In genomic region chr10:42189674-42190434, GRCm38 (mm10) we compare ENCODE assay signal across 11 mouse cellular contexts.
DNase-seq lines count a peak whose midpoint lies in the region; ATAC-seq lines count a peak whose summit lies in the region.
"Had no signal": no experiment of that assay in that cellular context is flagged by ENCODE, and none has a peak within 500 bp of the region (broad histone marks: within the 10 kb centered on the region; RNA-seq: fewer than 3 reads in every experiment).

No protein-coding gene starts in this region.

- H3K4me3 ChIP-seq in heart, embryonic 12.5 days: no peak overlapping the region
- H3K4me3 ChIP-seq in liver, embryonic 11.5 days (ENCODE audit: low read depth, low read length): no peak overlapping the region
- H3K4me3 ChIP-seq in forebrain, embryonic 10.5 days: no peak overlapping the region

- no peak overlapping the region for H3K9ac ChIP-seq in heart, embryonic 12.5 days
- no peak overlapping the region for H3K9ac ChIP-seq in liver, embryonic 11.5 days (ENCODE audit: low read depth, low read length)

- intact Hi-C loops in heart, postnatal 14 days (cut with DNase I): no loop called here

- 0 out of 2 replicates have a peak overlapping the region, but pooled peaks have one; percentile 22 for H3K27ac ChIP-seq in heart, embryonic 12.5 days (ENCODE audit: poor library complexity, severe bottlenecking)
- H3K27ac ChIP-seq in liver, embryonic 11.5 days (ENCODE audit: low read depth, low read length): no peak overlapping the region
- no peak overlapping the region for H3K27ac ChIP-seq in forebrain, embryonic 10.5 days

- 54% methylated on average over 13 of the region's 13 CpGs for WGBS in heart, embryonic 12.5 days
- WGBS in liver, embryonic 11.5 days: 54% methylated on average over 13 of the region's 13 CpGs
- 85% methylated on average over 13 of the region's 13 CpGs for WGBS in forebrain, embryonic 10.5 days

- H3K4me1 ChIP-seq in heart, embryonic 12.5 days (replicated peaks): peaks cover 73% of the 10 kb centered on the region
- H3K4me1 ChIP-seq in liver, embryonic 11.5 days (replicated peaks; ENCODE audit: control insufficient read depth, insufficient read depth, low read length): peaks cover 46% of the 10 kb centered on the region
- peaks cover 56% of the 10 kb centered on the region for H3K4me1 ChIP-seq in forebrain, embryonic 10.5 days

- ATAC-seq in heart, embryonic 12.5 days (ENCODE audit: insufficient number of reproducible peaks, low FRiP score): no peak
- ATAC-seq in liver, embryonic 11.5 days (replicated peaks; ENCODE audit: low FRiP score): peak; percentile 38; the same call in 1 of the 2 replicates
- ATAC-seq: Patski had no signal

- DNase-seq in heart, postnatal 14 days: no peak
- peak; percentile 79 for DNase-seq in adrenal gland, adult 2 months
- DNase-seq in cerebellum, postnatal 10 days: peak; percentile 77 to 85
- DNase-seq in liver, embryonic 11.5 days (ENCODE audit: low spot score): no peak
- DNase-seq in urinary bladder, postnatal 36 days (ENCODE audit: low spot score in 2 of 2): no peak
- DNase-seq in forebrain, embryonic 10.5 days (ENCODE audit: extremely low spot score, low spot score): no peak
- DNase-seq in layer of hippocampus, postnatal 36 days: no peak
- DNase-seq: B cell, adult 2 months; retina, postnatal 1 day had no signal

- no peaks in the 10 kb centered on the region for H3K9me3 ChIP-seq in heart, embryonic 12.5 days (replicated peaks)
- no peaks in the 10 kb centered on the region for H3K9me3 ChIP-seq in liver, embryonic 11.5 days (ENCODE audit: control insufficient read depth, low read length)
- H3K9me3 ChIP-seq in forebrain, embryonic 10.5 days: no peaks in the 10 kb centered on the region

- peaks cover 14% of the 10 kb centered on the region for H3K36me3 ChIP-seq in heart, embryonic 12.5 days
- H3K36me3 ChIP-seq in liver, embryonic 11.5 days (ENCODE audit: control insufficient read depth, insufficient read depth, low read length): peaks cover 8% of the 10 kb centered on the region; the same call in 1 of the 2 replicates
- peaks cover 7% of the 10 kb centered on the region for H3K36me3 ChIP-seq in forebrain, embryonic 10.5 days (replicated peaks)

- peak overlapping the region; percentile 25; the same call in 1 of the 2 replicates for H3K4me2 ChIP-seq in heart, embryonic 12.5 days
- H3K4me2 ChIP-seq in liver, embryonic 11.5 days: peak overlapping the region; percentile 28; the same call in 1 of the 2 replicates

- no peaks in the 10 kb centered on the region for H3K27me3 ChIP-seq in heart, embryonic 12.5 days (replicated peaks)
- no peaks in the 10 kb centered on the region for H3K27me3 ChIP-seq in liver, embryonic 11.5 days (replicated peaks; ENCODE audit: control insufficient read depth, insufficient read depth, low read length)
- peaks cover 6% of the 10 kb centered on the region for H3K27me3 ChIP-seq in forebrain, embryonic 10.5 days (ENCODE audit: poor library complexity, severe bottlenecking)
- H3K27me3 ChIP-seq: Patski had no signal

Comparison
In these comparisons a context has a peak if more than half of its experiments do, and no peak if none do; other contexts are left out.
1. DNase-seq: peak in adrenal gland, adult 2 months (single experiment) and cerebellum, postnatal 10 days (2 of 2); none in heart, postnatal 14 days (0 of 2), liver, embryonic 11.5 days (single experiment), urinary bladder, postnatal 36 days (0 of 2), forebrain, embryonic 10.5 days (single experiment) and layer of hippocampus, postnatal 36 days (0 of 2).